Mouse (Mus musculus): Measurements from ENCODE around the gene Pdp2.
A peak's percentile ranks its signal among the peaks of the same experiment; 100 is the strongest.

Gene Pdp2

GRCm38 (mm10) chr8:104598496-104598895, 7.2 kb downstream of the Pdp2 start:
- no peak for DNase-seq

GRCm38 (mm10) chr8:104601386-104601785, 10.1 kb downstream of the Pdp2 start:
- no peak for DNase-seq

- DNase-seq: no peak
Measured at GRCm38 (mm10) chr8:104601941-104602371, 10.7 kb downstream of the Pdp2 start.

- DNase-seq: peak; percentile 87
Measured at GRCm38 (mm10) chr8:104602468-104603244, 11.4 kb downstream of the Pdp2 start.

GRCm38 (mm10) chr8:104603245-104603593, 12.0 kb downstream of the Pdp2 start:
- no peak for DNase-seq

- no peak for DNase-seq
Measured at GRCm38 (mm10) chr8:104606329-104606728, 15.1 kb downstream of the Pdp2 start.

GRCm38 (mm10) chr8:104607944-104608343, 16.7 kb downstream of the Pdp2 start:
- DNase-seq: no peak

GRCm38 (mm10) chr8:104609222-104609621, 18.0 kb downstream of the Pdp2 start:
- no peak for DNase-seq

- no peak for DNase-seq
Measured at GRCm38 (mm10) chr8:104610185-104610766, 19.0 kb downstream of the Pdp2 start.

GRCm38 (mm10) chr8:104611613-104612012, 20.4 kb downstream of the Pdp2 start:
- no peak for DNase-seq

- DNase-seq: no peak
Measured at GRCm38 (mm10) chr8:104613119-104613518, 21.9 kb downstream of the Pdp2 start.

- no peak for DNase-seq
Measured at GRCm38 (mm10) chr8:104620765-104621164, 29.5 kb downstream of the Pdp2 start.

GRCm38 (mm10) chr8:104624161-104624560, 32.9 kb downstream of the Pdp2 start, which contains the start of gene Cdh16:
Cdh16 (minus strand) TSS chr8:104624396.
- no peak for DNase-seq

GRCm38 (mm10) chr8:104627065-104627740, 36.0 kb downstream of the Pdp2 start:
- no peak for DNase-seq

- DNase-seq: no peak
Measured at GRCm38 (mm10) chr8:104628402-104628801, 37.2 kb downstream of the Pdp2 start.

GRCm38 (mm10) chr8:104629306-104630110, 38.3 kb downstream of the Pdp2 start:
- no peak for DNase-seq

- no peak for DNase-seq
Measured at GRCm38 (mm10) chr8:104630111-104630479, 38.8 kb downstream of the Pdp2 start.

GRCm38 (mm10) chr8:104630574-104630973, 39.3 kb downstream of the Pdp2 start:
- no peak for DNase-seq

GRCm38 (mm10) chr8:104630981-104631663, 39.9 kb downstream of the Pdp2 start, which contains the start of gene Rrad:
Rrad (minus strand) TSS chr8:104631327.
- DNase-seq: peak; percentile 15

GRCm38 (mm10) chr8:104631975-104632374, 40.7 kb downstream of the Pdp2 start:
- DNase-seq: peak; percentile 24

- peak; percentile 30 for DNase-seq
Measured at GRCm38 (mm10) chr8:104632486-104632885, 41.2 kb downstream of the Pdp2 start.

- no peak for DNase-seq
Measured at GRCm38 (mm10) chr8:104633156-104633744, 42.0 kb downstream of the Pdp2 start.

Data from layer of hippocampus, adult 9-11 months (tissue).